Mouse (Mus musculus): ENCODE results near the gene Rnf183.

GRCm38 (mm10) chr4:62427978-62428758 lies 6.9 kb downstream of the Rnf183 start:
- no peak for TF ChIP-seq CTCF (IDR thresholded peaks at IDR 0.05; ENCODE audit: low read depth)
- TF ChIP-seq EP300 (IDR thresholded peaks at IDR 0.05; ENCODE audit: low read depth), result no peak
